Mouse (Mus musculus) hindbrain, embryonic 10.5 days (tissue): ENCODE measurements around the gene Tspan9. TPM values are rescaled to one million over a fixed set of nuclear protein-coding genes. Genes with fewer than 3 reads are reported as not detected.

Source experiments
- DNase-seq: peaks from one replicate; pipeline ENCODE4 v3.0.0-alpha.2; 2017; ENCODE audit warnings: low spot score
- H3K27ac ChIP-seq: fragments of 300-500 bp; sonication (generic); 2 replicates; pipeline ENCODE4 v1.5.1; 2016; ENCODE audit warnings: mild to moderate bottlenecking, moderate library complexity
- H3K27me3 ChIP-seq: fragments of 300-500 bp; sonication (generic); 2 replicates; pipeline ENCODE4 v1.6.1; 2016; ENCODE audit warnings: mild to moderate bottlenecking; ENCODE audit not compliant: poor library complexity, insufficient read depth, severe bottlenecking
- H3K36me3 ChIP-seq: fragments of 300-500 bp; sonication (generic); 2 replicates; pipeline ENCODE4 v1.6.1; 2016; ENCODE audit warnings: mild to moderate bottlenecking, moderate library complexity
- H3K4me1 ChIP-seq: fragments of 300-500 bp; sonication (generic); replicated peaks from 2 replicates; pipeline ENCODE4 v1.6.1; 2016; ENCODE audit warnings: mild to moderate bottlenecking
- H3K4me3 ChIP-seq: fragments of 300-500 bp; sonication (generic); 2 replicates; pipeline ENCODE4 v1.5.1; 2016; ENCODE audit warnings: mild to moderate bottlenecking, moderate library complexity
- H3K9me3 ChIP-seq: fragments of 300-500 bp; sonication (generic); 2 replicates; pipeline ENCODE4 v1.6.1; 2016; ENCODE audit warnings: mild to moderate bottlenecking, moderate library complexity
- WGBS: fragments of 180-500 bp; shearing (Covaris S2); methylation state at CpG from one replicate; pipeline ENCODE4 v1.1.7; 2016; 5-methylcytosine and 5-hydroxymethylcytosine counted together
- polyA plus RNA-seq: library from polyadenylated mRNA; unstranded; fragments of >200 nt; fragmentation: Nextera tagmentation; extraction: Ambion mirVana; gene quantifications from 2 replicates; pipeline ENCODE4 v1.2.1, GENCODE M21; 2016

The Tspan9 gene
- polyA plus RNA-seq, 1 experiment from 2014 or later: 65.7 TPM

- Histone ChIP-seq H3K36me3 (no peaks in the 10 kb centered on the region), H3K27me3 (no peaks in the 10 kb centered on the region), H3K9me3 (no peaks in the 10 kb centered on the region), H3K27ac (peak overlapping the region; percentile 9; the same call in 1 of the 2 replicates), H3K4me3 (no peak overlapping the region), H3K4me1 (peaks cover 67% of the 10 kb centered on the region)
- DNase-seq: no peak
- 80% methylated on average over 15 of the region's 15 CpGs for WGBS
These were observed 49.4 kb downstream of the Tspan9 start for GRCm38 (mm10) chr6:128093856-128094628.

DNA sequence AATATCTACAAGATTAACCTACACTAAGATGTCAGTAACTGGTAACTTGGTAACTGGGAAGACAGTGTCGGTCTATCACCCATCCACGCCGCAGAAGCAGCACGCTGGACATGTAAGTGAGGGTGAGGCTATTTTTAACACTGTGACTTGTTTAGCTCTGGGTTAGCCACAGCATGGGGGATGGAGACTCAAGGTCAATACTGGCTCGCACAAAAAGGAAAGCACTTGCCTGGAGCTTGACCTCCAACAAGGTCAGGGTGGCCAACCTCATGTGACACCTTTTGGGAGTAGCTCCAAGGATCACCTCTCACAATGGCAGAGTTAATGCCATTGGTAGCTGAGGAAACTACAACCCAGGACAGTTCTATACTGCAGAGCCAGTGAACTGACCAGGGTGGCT, 50.8 kb downstream of the Tspan9 start:
- peaks cover 81% of the 10 kb centered on the region for H3K4me1 ChIP-seq
- WGBS: 90% methylated on average over 5 of the region's 5 CpGs
- no peak for DNase-seq

DNA sequence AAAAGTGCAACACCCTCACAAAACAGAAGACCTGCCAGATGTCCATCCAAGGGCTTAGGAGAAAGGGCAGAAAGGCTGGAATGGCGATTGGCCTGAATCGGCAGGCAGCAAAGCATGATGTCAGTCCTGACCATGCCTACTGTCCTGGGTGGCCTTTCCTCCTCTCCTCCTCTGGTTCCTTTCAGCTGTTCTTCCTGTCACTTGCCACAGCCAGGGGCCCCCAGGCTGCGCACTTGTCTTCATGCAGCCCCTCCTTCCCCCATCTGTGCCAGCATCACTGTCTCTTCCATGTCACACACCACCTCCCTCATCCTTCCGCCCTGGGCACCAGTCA, 51.6 kb downstream of the Tspan9 start:
- H3K27ac ChIP-seq: no peak overlapping the region
- H3K27me3 ChIP-seq: no peaks in the 10 kb centered on the region
- no peaks in the 10 kb centered on the region for H3K36me3 ChIP-seq
- 85% methylated on average over 4 of the region's 4 CpGs for WGBS
- no peak for DNase-seq
- peaks cover 82% of the 10 kb centered on the region for H3K4me1 ChIP-seq
- H3K4me3 ChIP-seq: no peak overlapping the region
- H3K9me3 ChIP-seq: no peaks in the 10 kb centered on the region

More for the DNA sequence above, 50.8 kb downstream of the Tspan9 start:
- H3K36me3 ChIP-seq: no peaks in the 10 kb centered on the region
- no peak overlapping the region for H3K27ac ChIP-seq
- H3K9me3 ChIP-seq: no peaks in the 10 kb centered on the region
- no peak overlapping the region for H3K4me3 ChIP-seq
- H3K27me3 ChIP-seq: no peaks in the 10 kb centered on the region

DNA sequence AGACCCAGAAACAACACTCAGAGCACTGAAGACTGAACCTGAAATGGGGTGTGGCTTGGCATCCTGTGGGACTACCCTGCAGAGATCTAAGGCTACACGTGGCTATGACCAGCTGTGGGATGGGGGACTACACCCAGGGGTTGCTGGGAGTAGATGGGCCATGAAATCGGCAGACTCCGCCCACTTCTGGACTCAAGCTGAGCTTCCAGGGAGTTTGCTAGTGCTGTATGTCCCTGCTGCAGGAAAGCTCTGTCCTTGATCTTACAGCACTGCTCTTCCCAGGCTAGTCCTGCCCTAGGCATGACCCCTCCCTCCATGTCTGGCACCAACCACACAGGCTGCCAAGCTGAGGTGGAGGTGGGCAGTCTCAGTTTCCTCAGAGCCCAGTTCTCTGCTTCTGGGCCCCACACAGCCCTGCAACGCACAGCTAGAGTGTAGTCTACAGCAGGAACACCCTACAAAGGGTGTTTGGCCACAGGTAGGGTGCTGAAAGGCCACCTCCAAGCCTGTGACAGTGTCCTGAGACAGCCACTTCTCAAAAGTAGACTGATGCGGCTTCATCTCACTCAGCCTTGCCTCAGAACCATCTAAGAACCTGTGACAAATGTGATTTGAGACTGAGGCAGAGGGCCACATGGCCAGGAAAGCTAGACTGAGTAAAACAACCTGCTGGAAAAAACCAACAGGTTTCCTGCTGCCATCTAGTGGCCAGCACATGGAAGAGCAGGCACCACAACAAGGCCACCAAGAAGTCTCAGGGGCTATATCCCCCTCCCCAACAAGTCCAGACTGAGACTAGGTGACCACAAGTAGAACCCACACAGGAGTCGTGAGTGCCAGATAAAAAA, 52.2 kb downstream of the Tspan9 start:
- H3K4me1 ChIP-seq: peaks cover 82% of the 10 kb centered on the region
- WGBS: 26% methylated on average over 6 of the region's 6 CpGs
- H3K9me3 ChIP-seq: no peaks in the 10 kb centered on the region
- no peaks in the 10 kb centered on the region for H3K27me3 ChIP-seq
- H3K36me3 ChIP-seq: no peaks in the 10 kb centered on the region
- no peak overlapping the region for H3K4me3 ChIP-seq
- DNase-seq: peak; percentile 68
- peak overlapping the region; percentile 82 for H3K27ac ChIP-seq

DNA sequence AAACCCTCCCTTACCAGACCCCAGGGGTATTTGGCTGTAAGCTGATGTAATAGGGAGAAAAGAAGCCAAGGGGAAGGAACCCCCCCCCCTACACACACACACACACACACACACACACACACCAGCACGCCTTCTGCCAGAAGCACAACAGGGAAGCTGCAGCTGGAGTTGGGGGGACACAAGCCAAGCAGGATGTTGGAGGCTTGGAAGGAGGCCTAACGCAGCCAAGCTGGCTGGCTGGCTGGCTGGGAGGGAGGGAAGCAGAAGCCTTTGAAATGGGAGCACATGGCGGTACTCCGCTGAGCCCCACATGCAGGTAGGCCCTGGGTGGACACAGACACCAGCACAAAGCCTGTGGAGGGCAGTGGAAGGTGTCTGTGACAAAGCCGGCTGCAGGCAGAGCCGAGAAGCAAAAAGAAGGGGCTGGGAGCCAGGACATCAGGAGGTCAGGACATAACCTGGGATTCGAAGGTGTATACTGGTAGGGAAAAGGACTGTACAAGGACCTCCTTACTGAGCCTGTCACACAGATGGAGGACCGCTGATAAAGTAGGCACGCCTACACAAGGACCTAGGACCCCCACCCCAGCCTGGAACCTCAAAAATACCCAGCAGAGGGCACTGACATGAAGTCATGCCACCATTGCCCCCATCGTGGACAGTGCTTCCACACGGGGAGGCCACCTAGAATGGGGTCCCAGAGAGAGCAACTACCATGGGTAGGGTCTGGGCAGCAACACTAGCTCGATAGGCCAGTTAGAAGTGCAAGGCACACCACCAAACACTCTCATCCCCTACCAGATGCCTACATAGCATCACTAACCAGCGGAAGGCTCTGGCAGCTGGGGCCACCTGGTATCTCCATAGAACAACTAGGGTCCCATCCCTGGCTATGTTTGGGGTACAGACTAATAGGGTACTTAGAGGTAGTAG, 53.4 kb downstream of the Tspan9 start:
- H3K9me3 ChIP-seq: no peaks in the 10 kb centered on the region
- H3K4me3 ChIP-seq: no peak overlapping the region
- H3K36me3 ChIP-seq: no peaks in the 10 kb centered on the region
- DNase-seq: no peak
- peak overlapping the region; percentile 66 for H3K27ac ChIP-seq
- 75% methylated on average over 13 of the region's 13 CpGs for WGBS
- peaks cover 79% of the 10 kb centered on the region for H3K4me1 ChIP-seq
- no peaks in the 10 kb centered on the region for H3K27me3 ChIP-seq

- WGBS: 74% methylated on average over 8 of the region's 8 CpGs
These were observed 54.5 kb downstream of the Tspan9 start for GRCm38 (mm10) chr6:128088746-128089523.

DNA sequence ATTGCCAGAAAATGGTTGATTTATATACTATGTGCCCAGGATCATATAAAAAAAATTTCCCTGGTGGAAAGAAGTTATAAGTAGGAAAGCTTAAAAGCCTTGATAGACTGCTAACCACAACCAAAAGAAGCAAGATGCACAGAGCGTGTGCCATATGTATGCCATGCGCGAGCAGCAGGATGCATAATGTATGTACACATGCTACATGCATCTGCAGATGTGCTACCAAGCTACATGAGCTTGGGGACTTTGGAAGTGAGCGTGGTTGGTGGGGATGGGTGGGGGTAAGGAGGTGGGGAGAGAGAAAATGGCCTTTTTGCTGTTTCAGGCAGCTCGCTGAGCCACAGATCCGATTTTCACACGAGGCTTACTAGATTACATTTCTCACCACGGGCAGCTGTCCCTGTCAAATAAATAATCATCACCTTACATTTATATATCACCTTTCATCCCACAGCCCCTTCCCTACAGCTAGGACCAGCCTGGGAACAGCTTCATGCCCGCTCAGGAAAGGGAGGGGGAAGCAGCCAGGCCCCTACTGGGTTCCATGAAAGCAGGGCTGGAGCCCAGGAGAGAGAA, 57.8 kb downstream of the Tspan9 start:
- Histone ChIP-seq H3K4me1 (peaks cover 46% of the 10 kb centered on the region), H3K36me3 (no peaks in the 10 kb centered on the region), H3K27ac (peak overlapping the region; percentile 74; the same call in 1 of the 2 replicates), H3K9me3 (no peaks in the 10 kb centered on the region), H3K27me3 (no peaks in the 10 kb centered on the region), H3K4me3 (no peak overlapping the region)
- 69% methylated on average over 9 of the region's 9 CpGs for WGBS
- no peak for DNase-seq

More at GRCm38 (mm10) chr6:128088746-128089523, 54.5 kb downstream of the Tspan9 start:
- Histone ChIP-seq H3K27me3 (no peaks in the 10 kb centered on the region), H3K4me1 (peaks cover 75% of the 10 kb centered on the region), H3K4me3 (no peak overlapping the region), H3K27ac (peak overlapping the region; percentile 73), H3K9me3 (no peaks in the 10 kb centered on the region), H3K36me3 (no peaks in the 10 kb centered on the region)
- no peak for DNase-seq

DNA sequence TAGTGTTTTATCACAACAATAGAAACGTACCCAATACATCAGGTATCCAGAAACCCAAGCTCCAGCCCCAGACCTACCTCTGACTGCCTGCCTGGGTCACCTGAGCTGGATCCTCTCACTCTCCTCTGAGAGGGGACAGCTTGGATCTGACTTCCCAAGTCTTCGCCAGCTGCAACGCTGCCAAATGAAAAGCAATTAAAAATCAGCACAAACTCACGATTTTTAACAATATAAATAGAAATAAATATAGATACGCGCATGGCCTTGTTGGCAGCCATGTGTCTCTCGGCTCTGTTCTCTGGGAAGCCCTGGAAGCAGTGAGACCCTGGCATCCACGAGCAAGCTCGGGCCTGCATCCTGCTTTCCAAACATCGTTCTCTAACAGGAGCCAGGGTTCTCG, 60.1 kb downstream of the Tspan9 start:
- Histone ChIP-seq H3K36me3 (0 out of 2 replicates have a peak, but pooled peaks cover 3% of the 10 kb centered on the region), H3K9me3 (no peaks in the 10 kb centered on the region), H3K4me3 (no peak overlapping the region), H3K4me1 (peaks cover 45% of the 10 kb centered on the region), H3K27ac (no peak overlapping the region), H3K27me3 (no peaks in the 10 kb centered on the region)
- no peak for DNase-seq
- 92% methylated on average over 11 of the region's 11 CpGs for WGBS

DNA sequence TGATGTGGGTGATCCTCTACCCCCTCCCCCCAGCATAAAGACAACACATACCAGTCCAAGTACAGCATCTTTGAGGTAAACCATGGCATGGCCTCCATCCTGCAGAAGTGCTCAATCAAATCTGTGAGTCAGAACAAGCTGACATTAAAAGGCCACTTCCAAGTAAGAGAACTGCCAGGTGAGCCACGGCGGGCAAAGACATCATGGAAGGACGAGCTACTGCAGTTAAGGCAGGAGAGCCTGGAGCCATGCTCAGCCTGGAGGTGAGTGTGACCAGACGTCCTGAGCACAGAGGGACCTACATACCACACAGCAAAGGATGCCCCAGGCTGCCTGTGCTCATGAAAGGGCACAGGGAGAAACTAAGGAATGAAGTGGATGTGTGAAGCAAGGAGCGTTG, 61.6 kb downstream of the Tspan9 start:
- Histone ChIP-seq H3K4me3 (no peak overlapping the region), H3K9me3 (no peaks in the 10 kb centered on the region), H3K36me3 (0 out of 2 replicates have a peak, but pooled peaks cover 7% of the 10 kb centered on the region), H3K4me1 (peaks cover 44% of the 10 kb centered on the region), H3K27ac (no peak overlapping the region), H3K27me3 (no peaks in the 10 kb centered on the region)
- 86% methylated on average over 5 of the region's 5 CpGs for WGBS
- no peak for DNase-seq

- no peaks in the 10 kb centered on the region for H3K27me3 ChIP-seq
- 0 out of 2 replicates have a peak, but pooled peaks cover 7% of the 10 kb centered on the region for H3K36me3 ChIP-seq
- no peak for DNase-seq
- peaks cover 44% of the 10 kb centered on the region for H3K4me1 ChIP-seq
- no peak overlapping the region for H3K4me3 ChIP-seq
- 91% methylated on average over 8 of the region's 8 CpGs for WGBS
- H3K9me3 ChIP-seq: no peaks in the 10 kb centered on the region
- H3K27ac ChIP-seq: no peak overlapping the region
These were observed 62.1 kb downstream of the Tspan9 start for GRCm38 (mm10) chr6:128081293-128081692.

DNA sequence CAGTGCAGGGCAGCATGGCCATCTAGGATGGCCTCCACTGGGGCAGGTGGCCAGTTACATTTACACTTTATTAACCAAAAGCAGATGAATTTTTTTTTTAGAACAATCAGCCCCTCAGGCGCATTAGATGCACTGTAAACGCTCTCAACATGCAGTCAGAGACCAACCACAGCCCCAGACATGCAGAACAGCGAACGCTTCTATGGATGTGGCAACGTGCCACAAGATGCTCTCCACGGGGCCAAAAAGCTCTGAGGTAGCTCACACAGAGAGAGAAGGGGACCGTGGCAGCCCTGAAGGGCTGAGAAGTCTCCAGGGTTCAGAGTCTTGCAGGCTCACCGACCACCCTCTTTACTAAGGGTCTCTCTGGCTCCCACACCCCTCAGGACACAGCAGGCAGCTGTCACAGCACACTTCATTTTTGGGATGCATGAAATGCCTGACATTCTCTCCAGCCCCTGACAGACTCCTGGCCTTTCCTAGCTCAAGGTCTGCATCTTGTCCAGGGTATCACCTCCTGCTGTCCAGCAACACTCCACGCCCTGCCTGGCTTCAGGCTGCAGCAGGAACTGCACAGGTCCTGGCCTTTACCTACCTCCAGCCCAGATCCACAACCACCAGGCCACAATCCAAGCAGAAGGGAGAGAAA, 63.7 kb downstream of the Tspan9 start:
- H3K36me3 ChIP-seq: 0 out of 2 replicates have a peak, but pooled peaks cover 7% of the 10 kb centered on the region
- H3K27ac ChIP-seq: peak overlapping the region; percentile 37; the same call in 1 of the 2 replicates
- H3K4me1 ChIP-seq: peaks cover 50% of the 10 kb centered on the region
- H3K9me3 ChIP-seq: no peaks in the 10 kb centered on the region
- no peaks in the 10 kb centered on the region for H3K27me3 ChIP-seq
- H3K4me3 ChIP-seq: no peak overlapping the region
- no peak for DNase-seq
- 71% methylated on average over 9 of the region's 9 CpGs for WGBS
